Mouse (Mus musculus): ENCODE measurements around the gene Epha4.

- TF ChIP-seq CTCF (conservative IDR thresholded peaks at IDR 0.05; ENCODE audit: insufficient read depth, insufficient read length, low read depth, low read length) (no peak), POLR2A (IDR thresholded peaks at IDR 0.05; ENCODE audit: low read depth, low read length) (no peak)
Observed at GRCm38 (mm10) chr1:77503711-77504181, 11.1 kb downstream of the Epha4 start.
